Mouse (Mus musculus): ENCODE measurements around the gene St3gal2. TPM values are rescaled to one million over a fixed set of nuclear protein-coding genes. Genes with fewer than 3 reads are reported as not detected.

The St3gal2 gene
- total and polyA plus RNA-seq, 3 experiments: 16.9 to 44.5 (median 17.0) TPM

DNA sequence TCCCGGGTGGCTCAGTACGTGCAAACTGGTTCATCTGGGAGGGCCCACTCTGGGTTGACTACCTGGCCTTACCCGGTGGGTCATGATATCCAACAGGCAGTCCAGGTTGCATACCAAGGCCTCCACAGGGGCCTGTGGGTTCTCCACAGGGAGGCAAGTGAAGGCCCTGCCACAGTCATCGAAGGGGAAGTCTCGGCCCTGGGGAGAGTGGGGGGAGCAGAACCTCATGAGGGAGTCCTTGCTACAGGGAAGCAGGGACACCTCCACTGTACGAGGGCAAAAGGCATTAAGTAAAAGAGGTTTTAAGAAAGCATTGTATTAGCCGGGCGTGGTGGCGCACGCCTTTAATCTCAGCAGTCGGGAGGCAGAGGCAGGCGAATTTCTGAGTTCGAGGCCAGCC, 23.9 kb upstream of the St3gal2 start:
- Histone ChIP-seq H3K79me2 (replicated peaks; ENCODE audit: control insufficient read depth, extremely low read depth, insufficient read depth, poor library complexity, severe bottlenecking) (no peaks in the 10 kb centered on the region; the same call in 1 of the 2 replicates), H3K4me2 (ENCODE audit: insufficient read depth, low read depth, poor library complexity, severe bottlenecking) (no peak overlapping the region), H3K27me3 (replicated peaks) (no peaks in the 10 kb centered on the region), H3K27ac (ENCODE audit: insufficient read depth, low read depth) (no peak overlapping the region), H3K9me3 (replicated peaks; ENCODE audit: low read length) (peaks cover 2% of the 10 kb centered on the region), H3K4me3 (replicated peaks in 1 of 3; ENCODE audit: low read depth in 2 of 3, low read length in 2 of 3, poor library complexity in 1 of 3) (no peak overlapping the region), H3K4me1 (ENCODE audit: control insufficient read depth in 1 of 2, insufficient read depth in 2 of 2) (peaks cover 0 to 2% of the 10 kb centered on the region in 2 experiments; a peak in 1 of 4 replicates), H3K36me3 (replicated peaks in 1 of 2; ENCODE audit: control insufficient read depth in 1 of 2, insufficient read depth in 1 of 2, low read length in 1 of 2) (peaks cover 42 to 70% of the 10 kb centered on the region in 2 experiments), H3K9ac (ENCODE audit: insufficient read depth, low read depth) (no peak overlapping the region)
- TF ChIP-seq RAD21 (IDR thresholded peaks at IDR 0.05; ENCODE audit: low read depth, low read length) (no peak), JUN (IDR thresholded peaks at IDR 0.05; ENCODE audit: insufficient read depth, low read depth, low read length) (no peak), ZKSCAN1 (IDR thresholded peaks at IDR 0.05; ENCODE audit: borderline replicate concordance, low read depth, low read length) (no peak), JUND (conservative IDR thresholded peaks at IDR 0.05; ENCODE audit: low read depth, low read length) (no peak), KAT2A (IDR thresholded peaks at IDR 0.05; ENCODE audit: insufficient replicate concordance, low read length) (no peak), CHD2 (IDR thresholded peaks at IDR 0.05; ENCODE audit: low read length) (no peak), MAFK (IDR thresholded peaks at IDR 0.05; ENCODE audit: insufficient replicate concordance, low read length) (no peak), ZC3H11A (IDR thresholded peaks at IDR 0.05; ENCODE audit: low read depth, low read length) (no peak), EP300 (IDR thresholded peaks at IDR 0.05; ENCODE audit: low read length) (no peak)
- dilution Hi-C loops (cut with MboI; ENCODE audit: extremely low pct_ligation_motif_present, extremely low pct_unique_long_range_greater_than_20kb, low sequenced_read_pairs): no loop called here
- in situ Hi-C loops (cut with MboI; ENCODE audit: low pct_ligation_motif_present, low pct_unique_long_range_greater_than_20kb, low sequenced_read_pairs): no loop called here
- DNase-seq (ENCODE audit: extremely low read depth): no peak

DNA sequence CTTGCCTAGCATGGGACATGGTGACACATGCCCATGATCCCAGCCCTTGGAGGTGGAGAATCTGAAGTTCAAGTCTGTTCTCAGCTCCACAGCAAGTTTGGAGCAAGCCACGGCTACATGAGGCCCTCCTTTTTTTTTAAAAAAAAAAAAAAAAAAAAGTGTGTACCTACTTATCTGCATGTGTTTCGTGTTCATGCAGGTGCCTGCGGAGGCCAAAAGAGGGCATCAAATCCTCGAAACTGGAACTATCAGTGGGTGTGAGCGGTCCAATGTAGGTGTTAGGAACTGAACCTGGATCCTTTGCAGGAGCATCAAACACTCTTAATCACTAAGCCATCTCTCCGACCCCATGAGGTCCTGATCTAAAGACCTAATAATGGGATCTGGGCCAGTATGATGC, 22.2 kb upstream of the St3gal2 start:
- dilution Hi-C loops (cut with MboI; ENCODE audit: extremely low pct_ligation_motif_present, extremely low pct_unique_long_range_greater_than_20kb, low sequenced_read_pairs) (no loop called here), in situ Hi-C loops (cut with MboI; ENCODE audit: low pct_ligation_motif_present, low pct_unique_long_range_greater_than_20kb, low sequenced_read_pairs) (no loop called here)
- Histone ChIP-seq H3K4me3 (replicated peaks in 1 of 3; ENCODE audit: low read depth in 2 of 3, low read length in 2 of 3, poor library complexity in 1 of 3) (no peak overlapping the region), H3K9me3 (replicated peaks; ENCODE audit: low read length) (peaks cover 2% of the 10 kb centered on the region), H3K9ac (ENCODE audit: insufficient read depth, low read depth) (no peak overlapping the region), H3K4me1 (ENCODE audit: control insufficient read depth in 1 of 2, insufficient read depth in 2 of 2) (peaks cover 4 to 10% of the 10 kb centered on the region in 2 experiments; a peak in 2 of 4 replicates), H3K27me3 (replicated peaks) (no peaks in the 10 kb centered on the region), H3K4me2 (ENCODE audit: insufficient read depth, low read depth, poor library complexity, severe bottlenecking) (no peak overlapping the region), H3K36me3 (replicated peaks in 1 of 2; ENCODE audit: control insufficient read depth in 1 of 2, insufficient read depth in 1 of 2, low read length in 1 of 2) (peaks cover 39 to 59% of the 10 kb centered on the region in 2 experiments), H3K27ac (ENCODE audit: insufficient read depth, low read depth) (no peak overlapping the region), H3K79me2 (replicated peaks; ENCODE audit: control insufficient read depth, extremely low read depth, insufficient read depth, poor library complexity, severe bottlenecking) (peaks cover 2% of the 10 kb centered on the region; the same call in 1 of the 2 replicates)
- DNase-seq (ENCODE audit: extremely low read depth): no peak
- TF ChIP-seq NRF1 (IDR thresholded peaks at IDR 0.05; ENCODE audit: low read depth, low read length) (no peak), CHD1 (IDR thresholded peaks at IDR 0.05; ENCODE audit: low read depth, low read length) (no peak), ZC3H11A (IDR thresholded peaks at IDR 0.05; ENCODE audit: low read depth, low read length) (no peak), NELFE (IDR thresholded peaks at IDR 0.05; ENCODE audit: low read depth, low read length) (no peak), IRF4 (IDR thresholded peaks at IDR 0.05; ENCODE audit: low read depth, low read length) (no peak), SIN3A (IDR thresholded peaks at IDR 0.05; ENCODE audit: low read length) (no peak), USF1 (IDR thresholded peaks at IDR 0.05; ENCODE audit: low read depth, low read length) (no peak), ZNF384 (IDR thresholded peaks at IDR 0.05; ENCODE audit: low read depth, low read length) (peak; percentile 73), MYC (IDR thresholded peaks at IDR 0.05; ENCODE audit: low read depth, low read length) (no peak), CTCF (conservative IDR thresholded peaks at IDR 0.05 in 1 of 2, IDR thresholded peaks at IDR 0.05 in 1 of 2; ENCODE audit: low read depth in 2 of 2, low read length in 2 of 2) (peak in 1 of 2 experiments; percentile 33; a peak in 1 of 4 replicates), MAZ (IDR thresholded peaks at IDR 0.05; ENCODE audit: low read depth, low read length) (no peak), TCF12 (IDR thresholded peaks at IDR 0.05; ENCODE audit: low read depth, low read length) (no peak), RAD21 (IDR thresholded peaks at IDR 0.05; ENCODE audit: low read depth, low read length) (peak; percentile 25), PAX5 (IDR thresholded peaks at IDR 0.05; ENCODE audit: low read length) (no peak), EP300 (IDR thresholded peaks at IDR 0.05; ENCODE audit: low read length) (no peak), KAT2A (IDR thresholded peaks at IDR 0.05; ENCODE audit: insufficient replicate concordance, low read length) (no peak), JUND (conservative IDR thresholded peaks at IDR 0.05; ENCODE audit: low read depth, low read length) (no peak), ZMIZ1 (IDR thresholded peaks at IDR 0.05; ENCODE audit: low read depth, low read length) (no peak), SMC3 (IDR thresholded peaks at IDR 0.05; ENCODE audit: low read depth, low read length) (peak; percentile 10; the same call in 1 of the 2 replicates), ZKSCAN1 (IDR thresholded peaks at IDR 0.05; ENCODE audit: borderline replicate concordance, low read depth, low read length) (no peak), BHLHE40 (IDR thresholded peaks at IDR 0.05; ENCODE audit: low read depth, low read length) (no peak)
